ENCODE assay signal across 18 mouse cellular contexts in the genomic region with DNA sequence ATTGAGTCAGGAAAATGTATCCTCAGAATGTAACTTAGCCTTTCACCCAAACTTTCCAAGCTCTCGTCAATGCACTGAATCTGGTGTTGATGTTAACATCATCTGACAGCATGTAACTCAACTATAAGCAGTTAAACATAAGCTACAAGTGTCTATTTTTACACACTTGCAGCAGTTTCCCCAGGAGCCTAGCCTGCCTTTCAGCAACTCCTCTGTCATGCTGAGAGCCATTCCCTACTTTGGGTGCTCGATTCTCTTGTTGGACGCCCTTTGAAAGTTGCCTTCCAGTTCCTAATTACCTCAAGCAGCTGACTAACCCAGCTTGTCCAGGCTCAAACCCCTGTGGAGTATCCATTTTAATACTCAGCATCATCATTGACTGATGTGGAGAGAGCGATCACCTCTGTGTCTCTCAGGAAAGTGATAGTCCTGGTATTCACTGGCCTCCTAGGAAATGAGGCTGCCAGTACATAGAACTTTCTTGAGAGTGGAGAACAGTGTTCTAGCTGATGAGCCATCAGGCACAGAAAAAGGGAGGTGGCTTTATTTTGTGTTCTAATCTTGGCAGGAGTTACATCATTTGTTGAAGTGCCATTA.
DNase-seq lines count a peak whose midpoint lies in the region; ATAC-seq lines count a peak whose summit lies in the region.
"Had no signal": no experiment of that assay in that cellular context is flagged by ENCODE, and none has a peak within 500 bp of the region (broad histone marks: within the 10 kb centered on the region; RNA-seq: fewer than 3 reads in every experiment).

No protein-coding gene starts in this region.

- no peak overlapping the region for H3K4me2 ChIP-seq in heart, embryonic 14.5 days (ENCODE audit: low read length)
- H3K4me2 ChIP-seq in heart, embryonic 16.5 days (ENCODE audit: low read depth, low read length) = no peak overlapping the region
- H3K4me2 ChIP-seq: forebrain, embryonic 15.5 days; hindbrain, embryonic 15.5 days had no signal

- no peak overlapping the region for H3K4me3 ChIP-seq in heart, embryonic 10.5 days
- H3K4me3 ChIP-seq in heart, embryonic 14.5 days (ENCODE audit: control insufficient read depth in 1 of 2, insufficient read depth in 1 of 2, low read depth in 1 of 2, low read length in 2 of 2) = no peak overlapping the region
- no peak overlapping the region for H3K4me3 ChIP-seq in heart, embryonic 16.5 days (ENCODE audit: low read length)
- H3K4me3 ChIP-seq: forebrain, embryonic 15.5 days; hindbrain, embryonic 15.5 days had no signal

- 38% methylated on average over 4 of the region's 4 CpGs for WGBS in heart, embryonic 10.5 days
- 28% methylated on average over 4 of the region's 4 CpGs for WGBS in heart, embryonic 14.5 days
- WGBS in heart, embryonic 16.5 days = 42% methylated on average over 4 of the region's 4 CpGs

- intact Hi-C loops in heart, postnatal 10 days (cut with DNase I) = no loop called here

- H3K27me3 ChIP-seq in heart, embryonic 10.5 days (ENCODE audit: insufficient read depth, poor library complexity, severe bottlenecking) = no peaks in the 10 kb centered on the region
- no peaks in the 10 kb centered on the region for H3K27me3 ChIP-seq in heart, embryonic 14.5 days (ENCODE audit: control insufficient read depth, insufficient read depth, low read length)
- no peaks in the 10 kb centered on the region for H3K27me3 ChIP-seq in heart, embryonic 16.5 days (ENCODE audit: control insufficient read depth, insufficient read depth, low read length)
- H3K27me3 ChIP-seq: forebrain, embryonic 15.5 days; hindbrain, embryonic 15.5 days had no signal

- peak overlapping the region; percentile 23; the same call in 1 of the 2 replicates for H3K27ac ChIP-seq in heart, embryonic 10.5 days
- peak overlapping the region; percentile 85 to 87 for H3K27ac ChIP-seq in heart, embryonic 14.5 days (replicated peaks in 1 of 2; ENCODE audit: control insufficient read depth in 1 of 2, insufficient read depth in 1 of 2, low read depth in 2 of 2, low read length in 2 of 2)
- peak overlapping the region; percentile 91 for H3K27ac ChIP-seq in heart, embryonic 16.5 days (ENCODE audit: low read length)
- H3K27ac ChIP-seq: forebrain, embryonic 15.5 days; hindbrain, embryonic 15.5 days had no signal

- no peaks in the 10 kb centered on the region for H3K9me3 ChIP-seq in heart, embryonic 10.5 days
- H3K9me3 ChIP-seq in heart, embryonic 14.5 days (ENCODE audit: control insufficient read depth, low read length) = no peaks in the 10 kb centered on the region
- H3K9me3 ChIP-seq in heart, embryonic 16.5 days (replicated peaks; ENCODE audit: control insufficient read depth, low read length) = no peaks in the 10 kb centered on the region
- H3K9me3 ChIP-seq: forebrain, embryonic 15.5 days; hindbrain, embryonic 15.5 days had no signal

- peak; percentile 76 for DNase-seq in heart, embryonic 10.5 days (ENCODE audit: low spot score)
- DNase-seq in heart, postnatal 4 days = no peak
- DNase-seq in heart, postnatal 10 days = no peak
- peak; percentile 27 for DNase-seq in retina, postnatal 1 day
- DNase-seq in left cerebral cortex, adult 9 months (ENCODE audit: low spot score in 2 of 2) = no peak
- DNase-seq: adrenal gland, postnatal 14 days; cerebellum, adult 11-12 months; cerebellum, adult 9-10 months; cerebellum, postnatal 25 days; gastrocnemius, postnatal 36 days; kidney, adult 2 months had no signal

- no peak overlapping the region for H3K9ac ChIP-seq in heart, embryonic 14.5 days (ENCODE audit: low read length)
- no peak overlapping the region for H3K9ac ChIP-seq in heart, embryonic 16.5 days (ENCODE audit: low read length)
- H3K9ac ChIP-seq: forebrain, embryonic 15.5 days; hindbrain, embryonic 15.5 days had no signal

- peaks cover 3% of the 10 kb centered on the region; the same call in 1 of the 2 replicates for H3K4me1 ChIP-seq in heart, embryonic 10.5 days
- no peaks in the 10 kb centered on the region for H3K4me1 ChIP-seq in heart, embryonic 14.5 days (ENCODE audit: control insufficient read depth in 2 of 2, insufficient read depth in 2 of 2, low read length in 2 of 2)
- H3K4me1 ChIP-seq in heart, embryonic 16.5 days (ENCODE audit: control insufficient read depth, insufficient read depth, low read length) = peaks cover 5% of the 10 kb centered on the region; the same call in 1 of the 2 replicates
- H3K4me1 ChIP-seq: forebrain, embryonic 15.5 days; hindbrain, embryonic 15.5 days had no signal

- H3K36me3 ChIP-seq in heart, embryonic 10.5 days = no peaks in the 10 kb centered on the region
- H3K36me3 ChIP-seq in heart, embryonic 14.5 days (ENCODE audit: control insufficient read depth, insufficient read depth, low read length) = no peaks in the 10 kb centered on the region
- no peaks in the 10 kb centered on the region for H3K36me3 ChIP-seq in heart, embryonic 16.5 days (ENCODE audit: control insufficient read depth, insufficient read depth)
- H3K36me3 ChIP-seq: forebrain, embryonic 15.5 days; hindbrain, embryonic 15.5 days had no signal

- ATAC-seq in heart, embryonic 14.5 days (ENCODE audit: insufficient number of reproducible peaks, insufficient read depth, low FRiP score, low read depth) = peak; percentile 80
- peak; percentile 83 for ATAC-seq in heart, embryonic 16.5 days (replicated peaks; ENCODE audit: extremely low read depth, insufficient read depth, low FRiP score)
- no peak for ATAC-seq in megakaryocyte-erythroid progenitor cell, adult 5-6 weeks (replicated peaks; ENCODE audit: low FRiP score, low TSS enrichment, poor library complexity, severe bottlenecking)
- ATAC-seq: activated CD4-positive, CD25-positive, alpha-beta regulatory T cell, adult 4 months; forebrain, embryonic 15.5 days; intestine, embryonic 16.5 days had no signal

Comparison
In these comparisons a context has a peak if more than half of its experiments do, and no peak if none do; other contexts are left out.
1. DNase-seq: peak in heart, embryonic 10.5 days (single experiment) and retina, postnatal 1 day (single experiment); none in heart, postnatal 4 days (single experiment), heart, postnatal 10 days (0 of 2) and left cerebral cortex, adult 9 months (0 of 2).
2. H3K27ac ChIP-seq: peak in every context shown above with its lines; median percentile 91 in heart, embryonic 16.5 days; 86 in heart, embryonic 14.5 days; 23 in heart, embryonic 10.5 days.